Mouse (Mus musculus): Measurements from ENCODE around the gene Adra2c. TPM values are rescaled to one million over a fixed set of nuclear protein-coding genes. Genes with fewer than 3 reads are reported as not detected.

Adra2c gene
- polyA plus RNA-seq, 1 experiment from 2014 or later = not detected

DNA sequence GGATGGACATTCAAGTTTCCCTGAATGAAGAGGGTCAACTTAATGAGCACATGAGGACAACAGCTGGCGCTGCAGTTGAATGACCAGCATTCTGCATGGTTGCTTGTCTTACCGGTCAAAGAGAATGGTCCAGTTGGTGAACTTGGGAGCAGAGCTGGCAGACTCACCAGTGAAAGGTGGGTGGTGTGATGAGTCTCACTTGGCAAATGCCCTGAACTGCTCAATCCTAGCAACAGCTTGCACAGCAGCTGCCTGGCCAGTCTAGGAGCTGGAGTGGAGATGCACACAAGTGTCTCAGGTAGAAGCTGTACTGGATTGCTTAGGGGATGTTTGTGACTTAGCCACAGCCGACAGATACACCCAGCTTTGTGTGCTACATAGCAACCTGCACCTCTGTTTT lies 26.1 kb downstream of the Adra2c start:
- H3K4me1 ChIP-seq (ENCODE audit: insufficient read depth, low read depth, low read length) = no peaks in the 10 kb centered on the region
- no peaks in the 10 kb centered on the region for H3K9me3 ChIP-seq (ENCODE audit: low read length)
- H3K4me2 ChIP-seq (replicated peaks; ENCODE audit: low read depth, low read length) = no peak overlapping the region
- H3K36me3 ChIP-seq (ENCODE audit: insufficient read depth, low read length) = no peaks in the 10 kb centered on the region
- DNase-seq (ENCODE audit: low spot score) = no peak
- ATAC-seq = no peak
- H3K27me3 ChIP-seq (replicated peaks; ENCODE audit: insufficient read depth, low read length) = no peaks in the 10 kb centered on the region
- H3K9ac ChIP-seq (replicated peaks; ENCODE audit: low read depth) = no peak overlapping the region
- H3K27ac ChIP-seq (ENCODE audit: low read length) = no peak overlapping the region
- TF ChIP-seq EP300 (IDR thresholded peaks at IDR 0.05) = no peak
- 88% methylated on average over 3 of the region's 3 CpGs for WGBS
- no peak overlapping the region for H3K4me3 ChIP-seq (ENCODE audit: low read depth, low read length)

DNA sequence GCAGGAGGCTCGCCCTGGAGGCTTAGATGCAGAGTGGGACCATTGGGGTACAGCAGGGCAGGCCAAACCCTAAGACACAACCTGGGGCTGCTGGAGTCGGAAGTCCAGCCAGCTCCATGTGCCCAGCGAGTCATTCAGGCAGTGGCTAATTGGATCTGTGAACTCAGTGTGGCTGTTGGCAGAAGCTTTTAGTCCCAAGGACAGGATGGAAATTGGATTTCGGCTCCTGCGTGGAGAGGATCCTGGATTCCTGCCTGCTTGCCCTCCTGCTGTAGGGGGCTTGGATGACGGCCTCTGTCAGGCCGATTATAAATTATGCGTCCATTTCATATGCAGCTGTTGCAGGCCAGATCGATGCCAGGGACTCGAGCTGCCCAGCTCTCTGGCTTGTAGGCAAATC lies 27.2 kb downstream of the Adra2c start:
- Histone ChIP-seq H3K27ac (ENCODE audit: low read length) (no peak overlapping the region), H3K4me3 (ENCODE audit: low read depth, low read length) (no peak overlapping the region), H3K9me3 (ENCODE audit: low read length) (no peaks in the 10 kb centered on the region), H3K4me2 (replicated peaks; ENCODE audit: low read depth, low read length) (no peak overlapping the region), H3K9ac (replicated peaks; ENCODE audit: low read depth) (no peak overlapping the region), H3K4me1 (ENCODE audit: insufficient read depth, low read depth, low read length) (no peaks in the 10 kb centered on the region), H3K27me3 (replicated peaks; ENCODE audit: insufficient read depth, low read length) (no peaks in the 10 kb centered on the region), H3K36me3 (ENCODE audit: insufficient read depth, low read length) (no peaks in the 10 kb centered on the region)
- WGBS = 63% methylated on average over 10 of the region's 10 CpGs
- no peak for DNase-seq (ENCODE audit: low spot score)
- no peak for TF ChIP-seq CTCF (IDR thresholded peaks at IDR 0.05)
- no peak for TF ChIP-seq EP300 (IDR thresholded peaks at IDR 0.05)
- ATAC-seq = no peak

DNA sequence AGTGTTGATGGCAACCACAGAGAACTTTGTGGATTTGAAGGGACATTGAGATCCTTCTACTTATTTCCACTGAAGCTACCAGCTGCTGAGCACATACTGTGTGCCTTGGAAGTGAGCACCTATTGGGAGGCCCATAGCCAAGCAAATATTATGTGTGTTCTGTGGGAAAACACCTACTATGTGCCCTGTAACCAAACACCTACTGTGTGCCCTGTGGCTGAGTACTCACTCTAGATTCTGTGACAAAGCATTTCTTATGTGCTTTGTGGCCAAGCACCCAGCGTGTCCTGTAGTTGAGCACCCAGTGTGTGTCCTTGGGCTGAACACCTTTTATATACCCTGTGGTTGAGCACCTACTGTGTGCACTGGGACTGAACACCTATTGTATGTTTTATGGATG lies 28.6 kb downstream of the Adra2c start:
- WGBS = 85% methylated on average over 1 of the region's 1 CpGs
- Histone ChIP-seq H3K27ac (ENCODE audit: low read length) (no peak overlapping the region), H3K36me3 (ENCODE audit: insufficient read depth, low read length) (no peaks in the 10 kb centered on the region), H3K9ac (replicated peaks; ENCODE audit: low read depth) (no peak overlapping the region), H3K4me2 (replicated peaks; ENCODE audit: low read depth, low read length) (no peak overlapping the region), H3K9me3 (ENCODE audit: low read length) (no peaks in the 10 kb centered on the region), H3K4me3 (ENCODE audit: low read depth, low read length) (no peak overlapping the region), H3K4me1 (ENCODE audit: insufficient read depth, low read depth, low read length) (no peaks in the 10 kb centered on the region), H3K27me3 (replicated peaks; ENCODE audit: insufficient read depth, low read length) (no peaks in the 10 kb centered on the region)
- TF ChIP-seq EP300 (IDR thresholded peaks at IDR 0.05) = no peak
- no peak for TF ChIP-seq CTCF (IDR thresholded peaks at IDR 0.05)
- DNase-seq (ENCODE audit: low spot score) = no peak
- ATAC-seq = no peak

DNA sequence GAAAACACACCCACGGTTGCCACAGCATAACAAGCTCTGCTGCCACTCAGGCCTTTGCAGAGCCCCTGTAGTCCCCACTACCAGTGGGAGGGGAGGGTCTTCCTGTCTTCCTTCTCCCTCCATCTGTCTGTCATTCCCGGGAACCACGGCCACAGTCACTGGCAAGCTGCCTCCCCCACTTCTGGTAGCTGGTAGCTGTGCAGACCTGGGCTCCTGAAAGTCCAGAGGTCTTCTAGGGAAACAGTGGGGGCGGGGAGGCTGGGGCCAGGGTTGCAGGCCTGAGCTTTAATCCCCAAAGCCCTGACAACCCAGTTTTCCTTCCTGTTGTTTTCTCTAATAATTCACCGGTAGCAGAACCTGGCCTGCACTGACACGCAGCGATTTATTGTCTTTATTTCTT lies 31.7 kb downstream of the Adra2c start:
- H3K4me1 ChIP-seq (ENCODE audit: insufficient read depth, low read depth, low read length) = no peaks in the 10 kb centered on the region
- H3K27ac ChIP-seq (ENCODE audit: low read length) = no peak overlapping the region
- WGBS = 51% methylated on average over 7 of the region's 7 CpGs
- ATAC-seq (no peak), DNase-seq (ENCODE audit: low spot score) (no peak)
- no peaks in the 10 kb centered on the region for H3K36me3 ChIP-seq (ENCODE audit: insufficient read depth, low read length)
- H3K27me3 ChIP-seq (replicated peaks; ENCODE audit: insufficient read depth, low read length) = 0 out of 2 replicates have a peak, but pooled peaks cover 6% of the 10 kb centered on the region
- TF ChIP-seq EP300 (IDR thresholded peaks at IDR 0.05) (no peak), CTCF (IDR thresholded peaks at IDR 0.05) (no peak)
- no peak overlapping the region for H3K4me3 ChIP-seq (ENCODE audit: low read depth, low read length)
- no peaks in the 10 kb centered on the region for H3K9me3 ChIP-seq (ENCODE audit: low read length)
- no peak overlapping the region for H3K4me2 ChIP-seq (replicated peaks; ENCODE audit: low read depth, low read length)
- no peak overlapping the region for H3K9ac ChIP-seq (replicated peaks; ENCODE audit: low read depth)

DNA sequence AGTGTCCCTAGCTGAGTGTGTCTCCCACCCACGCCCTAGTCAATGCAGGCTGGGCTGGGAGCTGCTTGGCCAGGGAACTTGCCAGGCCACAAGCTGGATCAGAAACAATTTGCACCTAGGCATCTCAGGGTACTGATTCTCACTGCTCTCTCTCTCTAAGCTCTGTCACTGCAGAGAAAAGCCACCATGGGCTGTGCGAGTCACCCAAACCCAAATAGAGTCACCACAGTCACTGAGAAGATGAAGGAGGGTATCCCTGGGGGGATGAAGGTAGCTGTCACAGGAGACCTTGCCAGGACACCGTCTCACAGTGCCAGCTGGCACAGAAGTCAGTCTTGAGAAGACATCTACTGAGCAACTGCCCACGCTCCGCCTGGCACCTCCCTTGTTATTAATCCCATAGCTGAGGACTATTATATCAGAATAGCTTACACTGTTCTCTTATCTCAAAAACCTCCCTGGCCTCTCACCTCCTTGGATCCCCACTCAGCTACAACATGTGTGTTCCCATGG lies 33.7 kb downstream of the Adra2c start:
- TF ChIP-seq CTCF (IDR thresholded peaks at IDR 0.05) (no peak), EP300 (IDR thresholded peaks at IDR 0.05) (no peak)
- H3K27me3 ChIP-seq (replicated peaks; ENCODE audit: insufficient read depth, low read length) = 0 out of 2 replicates have a peak, but pooled peaks cover 8% of the 10 kb centered on the region
- DNase-seq (ENCODE audit: low spot score) = no peak

DNA sequence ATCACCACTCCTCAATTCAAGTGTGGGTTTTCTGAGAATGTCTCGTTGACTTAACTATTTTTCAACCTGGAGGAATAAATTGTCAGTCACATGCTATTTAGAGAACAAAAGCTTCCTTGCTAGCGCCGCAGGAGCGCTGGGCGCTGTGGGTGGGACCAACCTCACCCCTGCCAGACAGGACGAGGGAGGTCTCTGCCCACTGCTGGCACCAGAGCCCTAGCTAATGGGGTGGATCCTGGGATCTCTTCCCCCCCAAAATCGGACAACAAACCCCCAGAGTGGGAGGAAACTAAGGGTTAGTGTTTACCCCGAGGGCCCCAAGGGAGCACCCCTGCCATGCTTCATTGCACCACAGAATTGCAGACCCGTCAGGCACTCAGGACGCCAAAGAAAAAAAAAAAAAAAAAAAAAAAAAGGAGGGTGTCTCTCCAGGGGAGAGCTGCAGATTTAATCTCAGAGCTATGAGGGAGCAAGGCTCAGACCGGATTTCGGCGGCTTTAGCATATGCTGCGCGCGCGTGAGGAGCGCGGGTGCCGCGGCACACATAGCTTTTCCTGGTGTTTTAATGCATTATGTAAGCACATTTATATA lies 35.2 kb downstream of the Adra2c start:
- Histone ChIP-seq H3K4me1 (ENCODE audit: insufficient read depth, low read depth, low read length) (no peaks in the 10 kb centered on the region), H3K4me2 (replicated peaks; ENCODE audit: low read depth, low read length) (peak overlapping the region; percentile 41), H3K9me3 (ENCODE audit: low read length) (no peaks in the 10 kb centered on the region), H3K36me3 (ENCODE audit: insufficient read depth, low read length) (no peaks in the 10 kb centered on the region), H3K4me3 (ENCODE audit: low read depth, low read length) (peak overlapping the region; percentile 23), H3K27me3 (replicated peaks; ENCODE audit: insufficient read depth, low read length) (0 out of 2 replicates have a peak, but pooled peaks cover 8% of the 10 kb centered on the region), H3K9ac (replicated peaks; ENCODE audit: low read depth) (no peak overlapping the region), H3K27ac (ENCODE audit: low read length) (no peak overlapping the region)
- no peak for ATAC-seq
- no peak for TF ChIP-seq CTCF (IDR thresholded peaks at IDR 0.05)
- TF ChIP-seq EP300 (IDR thresholded peaks at IDR 0.05) = no peak
- DNase-seq (ENCODE audit: low spot score) = peak; percentile 5
- 3% methylated on average over 21 of the region's 21 CpGs for WGBS

More for the DNA sequence above, 33.7 kb downstream of the Adra2c start:
- H3K4me2 ChIP-seq (replicated peaks; ENCODE audit: low read depth, low read length) = no peak overlapping the region
- no peaks in the 10 kb centered on the region for H3K9me3 ChIP-seq (ENCODE audit: low read length)
- no peaks in the 10 kb centered on the region for H3K4me1 ChIP-seq (ENCODE audit: insufficient read depth, low read depth, low read length)
- H3K36me3 ChIP-seq (ENCODE audit: insufficient read depth, low read length) = no peaks in the 10 kb centered on the region
- no peak overlapping the region for H3K9ac ChIP-seq (replicated peaks; ENCODE audit: low read depth)
- no peak overlapping the region for H3K27ac ChIP-seq (ENCODE audit: low read length)
- no peak overlapping the region for H3K4me3 ChIP-seq (ENCODE audit: low read depth, low read length)
- no peak for ATAC-seq
- WGBS = 72% methylated on average over 5 of the region's 5 CpGs
